Mouse (Mus musculus): ENCODE data around the gene Pld3. TPM values are rescaled to one million over a fixed set of nuclear protein-coding genes. Genes with fewer than 3 reads are reported as not detected.

Pld3 gene
- total and polyA plus RNA-seq, 2 experiments: 8.3 to 37.4 TPM

DNA sequence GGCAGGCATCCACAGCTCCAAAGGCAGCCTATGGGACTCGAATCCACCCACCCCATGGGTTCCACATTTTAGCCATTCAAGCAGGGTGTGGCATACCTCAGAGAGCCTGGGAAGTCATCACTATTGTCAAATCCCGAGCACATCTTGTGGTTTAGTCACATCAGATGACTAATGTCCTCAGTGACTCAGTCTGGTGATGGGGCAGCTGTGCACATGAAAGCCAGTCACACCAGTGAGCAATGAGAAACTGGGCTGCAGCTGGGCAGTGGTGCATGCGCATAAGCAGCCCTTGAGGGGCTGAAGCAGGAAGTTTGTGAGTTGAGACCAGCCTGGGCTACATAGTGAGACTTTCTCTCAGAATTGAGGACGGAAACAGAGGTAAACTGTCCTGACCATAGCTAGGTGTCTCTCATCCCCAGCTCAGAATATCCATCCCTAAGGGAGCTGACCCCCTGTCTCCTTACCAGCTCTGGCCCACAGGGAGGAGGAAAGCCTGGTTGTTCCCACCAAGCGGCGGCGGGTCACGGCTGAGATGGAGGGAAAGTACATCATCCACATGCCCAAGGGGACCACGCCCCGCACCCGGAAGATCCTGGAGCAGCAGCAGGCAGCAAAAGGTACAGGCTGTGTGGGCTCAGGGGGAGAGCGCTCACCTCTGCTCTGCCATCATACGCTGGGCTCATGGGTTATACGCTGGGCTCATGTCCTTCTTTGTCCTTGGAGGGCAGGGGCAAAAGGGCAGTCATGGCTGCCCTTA, 21.3 kb upstream of the Pld3 start:
- TF ChIP-seq CTCF (IDR thresholded peaks at IDR 0.05; ENCODE audit: low read depth, low read length) (no peak), POLR2A (IDR thresholded peaks at IDR 0.05; ENCODE audit: extremely low read depth, insufficient read depth, low read length) (no peak)
- Histone ChIP-seq H3K36me3 (ENCODE audit: control insufficient read depth, insufficient read depth, low read length) (0 out of 2 replicates have a peak, but pooled peaks cover 2% of the 10 kb centered on the region), H3K9ac (ENCODE audit: low read depth, low read length) (no peak overlapping the region), H3K27ac (replicated peaks; ENCODE audit: insufficient read depth, low read depth, low read length) (no peak overlapping the region), H3K4me1 (ENCODE audit: control insufficient read depth, insufficient read depth, low read length) (no peaks in the 10 kb centered on the region), H3K4me3 (ENCODE audit: insufficient read depth, low read depth, low read length) (no peak overlapping the region), H3K27me3 (ENCODE audit: control insufficient read depth, insufficient read depth, low read length) (no peaks in the 10 kb centered on the region), H3K79me2 (ENCODE audit: control insufficient read depth, insufficient read depth, low read length) (no peaks in the 10 kb centered on the region)
- DNase-seq (ENCODE audit: extremely low read depth, low read depth, low spot score): no peak
- WGBS: 94% methylated on average over 14 of the region's 14 CpGs

DNA sequence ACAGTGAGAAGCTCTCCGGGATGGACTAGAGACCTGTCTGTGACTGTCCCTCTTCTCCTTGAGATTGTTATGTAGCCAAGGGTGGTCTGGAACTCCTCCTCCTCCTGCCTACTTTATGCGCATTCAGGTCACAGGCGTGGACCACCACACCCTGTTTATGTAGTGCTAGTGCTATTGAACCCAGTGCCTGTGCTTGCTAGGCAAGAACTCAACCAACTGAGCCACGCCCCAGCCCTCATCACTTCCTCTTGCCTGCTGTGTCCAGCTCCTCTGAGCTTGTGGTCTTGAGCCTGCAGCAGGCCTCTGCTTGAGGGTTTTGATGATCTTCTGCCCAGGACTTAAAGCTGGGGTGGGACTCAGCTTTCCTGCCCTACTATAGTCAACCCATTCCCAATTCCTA, 19.1 kb upstream of the Pld3 start:
- no peaks in the 10 kb centered on the region for H3K79me2 ChIP-seq (ENCODE audit: control insufficient read depth, insufficient read depth, low read length)
- TF ChIP-seq CTCF (IDR thresholded peaks at IDR 0.05; ENCODE audit: low read depth, low read length) (no peak), POLR2A (IDR thresholded peaks at IDR 0.05; ENCODE audit: extremely low read depth, insufficient read depth, low read length) (no peak)
- H3K27me3 ChIP-seq (ENCODE audit: control insufficient read depth, insufficient read depth, low read length): no peaks in the 10 kb centered on the region
- H3K4me3 ChIP-seq (ENCODE audit: insufficient read depth, low read depth, low read length): no peak overlapping the region
- 93% methylated on average over 4 of the region's 4 CpGs for WGBS
- no peak overlapping the region for H3K9ac ChIP-seq (ENCODE audit: low read depth, low read length)
- no peaks in the 10 kb centered on the region for H3K4me1 ChIP-seq (ENCODE audit: control insufficient read depth, insufficient read depth, low read length)
- no peak for DNase-seq (ENCODE audit: extremely low read depth, low read depth, low spot score)
- H3K27ac ChIP-seq (replicated peaks; ENCODE audit: insufficient read depth, low read depth, low read length): no peak overlapping the region
- peaks cover 6% of the 10 kb centered on the region; the same call in 1 of the 2 replicates for H3K36me3 ChIP-seq (ENCODE audit: control insufficient read depth, insufficient read depth, low read length)

DNA sequence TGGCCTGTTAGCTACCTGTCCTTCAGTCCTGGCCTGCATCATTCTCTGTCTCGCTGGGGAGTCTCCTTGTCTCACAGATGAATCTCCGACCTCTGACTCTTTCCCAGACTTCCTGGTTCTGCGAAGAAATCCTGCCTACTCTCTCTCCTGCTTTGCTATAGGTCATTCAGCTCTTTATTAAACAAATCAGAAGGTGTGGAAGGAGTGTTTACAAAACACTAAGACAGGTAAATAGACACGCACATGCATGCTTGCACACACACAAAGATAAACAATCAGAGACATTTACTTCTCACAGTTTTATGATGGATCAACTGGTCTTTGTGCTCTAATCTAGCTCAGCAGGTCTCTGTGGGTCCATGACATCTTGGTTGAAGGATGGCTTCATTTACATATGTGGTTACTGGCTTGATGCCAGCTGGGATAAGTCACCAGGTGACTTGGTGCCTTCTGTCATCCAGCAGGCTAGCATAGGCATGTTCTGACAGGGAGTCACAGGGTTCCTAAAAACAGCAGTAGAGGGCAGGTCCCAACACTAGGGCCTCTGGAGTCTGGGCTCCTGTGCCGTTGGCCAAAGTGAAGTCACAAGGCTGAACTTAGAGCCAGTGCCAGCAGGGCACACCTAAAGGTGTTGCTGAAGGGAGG, 16.7 kb upstream of the Pld3 start:
- Histone ChIP-seq H3K4me1 (ENCODE audit: control insufficient read depth, insufficient read depth, low read length) (no peaks in the 10 kb centered on the region), H3K9ac (ENCODE audit: low read depth, low read length) (no peak overlapping the region), H3K4me3 (ENCODE audit: insufficient read depth, low read depth, low read length) (no peak overlapping the region), H3K36me3 (ENCODE audit: control insufficient read depth, insufficient read depth, low read length) (peaks cover 13% of the 10 kb centered on the region; the same call in 1 of the 2 replicates), H3K27me3 (ENCODE audit: control insufficient read depth, insufficient read depth, low read length) (no peaks in the 10 kb centered on the region), H3K27ac (replicated peaks; ENCODE audit: insufficient read depth, low read depth, low read length) (no peak overlapping the region), H3K79me2 (ENCODE audit: control insufficient read depth, insufficient read depth, low read length) (no peaks in the 10 kb centered on the region)
- 86% methylated on average over 5 of the region's 5 CpGs for WGBS
- no peak for DNase-seq (ENCODE audit: extremely low read depth, low read depth, low spot score)
- no peak for TF ChIP-seq POLR2A (IDR thresholded peaks at IDR 0.05; ENCODE audit: extremely low read depth, insufficient read depth, low read length)
- no peak for TF ChIP-seq CTCF (IDR thresholded peaks at IDR 0.05; ENCODE audit: low read depth, low read length)

- no peaks in the 10 kb centered on the region; the same call in 1 of the 2 replicates for H3K79me2 ChIP-seq (ENCODE audit: control insufficient read depth, insufficient read depth, low read length)
- TF ChIP-seq CTCF (IDR thresholded peaks at IDR 0.05; ENCODE audit: low read depth, low read length) (no peak), POLR2A (IDR thresholded peaks at IDR 0.05; ENCODE audit: extremely low read depth, insufficient read depth, low read length) (no peak)
- H3K27ac ChIP-seq (replicated peaks; ENCODE audit: insufficient read depth, low read depth, low read length): no peak overlapping the region
- DNase-seq (ENCODE audit: extremely low read depth, low read depth, low spot score): no peak
- no peaks in the 10 kb centered on the region for H3K4me1 ChIP-seq (ENCODE audit: control insufficient read depth, insufficient read depth, low read length)
- WGBS: 38% methylated on average over 1 of the region's 1 CpGs
- H3K9ac ChIP-seq (ENCODE audit: low read depth, low read length): no peak overlapping the region
- peaks cover 5% of the 10 kb centered on the region; the same call in 1 of the 2 replicates for H3K36me3 ChIP-seq (ENCODE audit: control insufficient read depth, insufficient read depth, low read length)
- H3K4me3 ChIP-seq (ENCODE audit: insufficient read depth, low read depth, low read length): no peak overlapping the region
- no peaks in the 10 kb centered on the region for H3K27me3 ChIP-seq (ENCODE audit: control insufficient read depth, insufficient read depth, low read length)
Observed at GRCm38 (mm10) chr7:27560978-27561377, 8.0 kb upstream of the Pld3 start.

GRCm38 (mm10) chr7:27560291-27560887, 7.4 kb upstream of the Pld3 start:
- DNase-seq (ENCODE audit: extremely low read depth, low read depth, low spot score): no peak
- Histone ChIP-seq H3K27ac (replicated peaks; ENCODE audit: insufficient read depth, low read depth, low read length) (no peak overlapping the region), H3K4me3 (ENCODE audit: insufficient read depth, low read depth, low read length) (no peak overlapping the region), H3K9ac (ENCODE audit: low read depth, low read length) (no peak overlapping the region), H3K36me3 (ENCODE audit: control insufficient read depth, insufficient read depth, low read length) (peaks cover 5% of the 10 kb centered on the region; the same call in 1 of the 2 replicates), H3K79me2 (ENCODE audit: control insufficient read depth, insufficient read depth, low read length) (no peaks in the 10 kb centered on the region; the same call in 1 of the 2 replicates), H3K27me3 (ENCODE audit: control insufficient read depth, insufficient read depth, low read length) (no peaks in the 10 kb centered on the region), H3K4me1 (ENCODE audit: control insufficient read depth, insufficient read depth, low read length) (no peaks in the 10 kb centered on the region)
- 69% methylated on average over 8 of the region's 8 CpGs for WGBS
- no peak for TF ChIP-seq POLR2A (IDR thresholded peaks at IDR 0.05; ENCODE audit: extremely low read depth, insufficient read depth, low read length)
- TF ChIP-seq CTCF (IDR thresholded peaks at IDR 0.05; ENCODE audit: low read depth, low read length): no peak
